Mouse (Mus musculus) E14TG2a.4 (cell line): ENCODE measurements around the gene Setd3.

Source experiments
- CTCF ChIP-seq: conservative IDR thresholded peaks from 2 replicates; pipeline ENCODE4 v1.5.1; 2014; ENCODE audit warnings: low read length
- NANOG ChIP-seq: IDR thresholded peaks from 2 replicates; pipeline ENCODE4 v1.6.1; 2014; ENCODE audit warnings: borderline replicate concordance, low read length, mixed read lengths
- POU5F1 ChIP-seq: IDR thresholded peaks from 2 replicates; pipeline ENCODE4 v1.6.1; 2014; ENCODE audit warnings: low read length, borderline replicate concordance

DNA sequence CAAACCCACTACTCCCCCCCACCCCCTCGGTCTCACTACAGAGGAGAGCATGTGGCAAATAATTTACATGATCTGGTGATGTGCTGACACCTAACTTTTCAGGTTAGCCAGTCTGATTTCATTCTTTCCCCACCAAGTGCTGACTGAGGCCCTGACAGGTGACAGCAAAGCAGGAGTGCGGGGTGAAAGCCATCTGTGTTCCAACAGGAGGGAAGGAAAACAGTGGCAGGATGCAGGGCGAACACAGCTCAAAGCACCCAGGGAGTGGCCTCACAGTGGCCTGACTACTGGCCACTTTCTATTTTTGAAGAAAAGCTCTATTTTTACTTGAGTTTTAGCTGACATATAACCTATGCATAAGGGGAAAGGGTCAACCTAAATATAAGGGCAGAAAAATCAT lies 15.4 kb downstream of the Setd3 start:
- TF ChIP-seq CTCF (no peak), POU5F1 (no peak), NANOG (no peak)
